Mouse (Mus musculus): ENCODE measurements around the gene Sema3b.

The Sema3b gene

GRCm38 (mm10) chr9:107548820-107549219 is 60.2 kb downstream of the Sema3b start:
- no peak for DNase-seq (ENCODE audit: inconsistent ontology term)

GRCm38 (mm10) chr9:107547957-107548356 is 61.1 kb downstream of the Sema3b start:
- no peak for DNase-seq (ENCODE audit: inconsistent ontology term)

Data from Muller cell, postnatal 12 days (primary cell).